Mouse (Mus musculus) forebrain, embryonic 15.5 days (tissue): ENCODE results near the gene Hapln4. TPM values are rescaled to one million over a fixed set of nuclear protein-coding genes. Genes with fewer than 3 reads are reported as not detected.

ENCODE experiments used
- ATAC-seq: fragments of 200-750 bp; cut with Nextera tagmentation; replicated peaks from 2 replicates; pipeline ENCODE4 v1.8.0; 2017; ENCODE audit warnings: mild to moderate bottlenecking, moderate TSS enrichment, moderate library complexity
- H3K27ac ChIP-seq: fragments of 300-500 bp; sonication (generic); replicated peaks from 2 replicates; pipeline ENCODE4 v1.5.1; 2015; ENCODE audit warnings: mild to moderate bottlenecking, inconsistent platforms
- H3K27me3 ChIP-seq: fragments of 300-500 bp; sonication (generic); 2 replicates; pipeline ENCODE4 v1.6.1; 2015; ENCODE audit warnings: inconsistent platforms
- H3K36me3 ChIP-seq: fragments of 300-500 bp; sonication (generic); 2 replicates; pipeline ENCODE4 v1.6.1; 2015; ENCODE audit warnings: mild to moderate bottlenecking, inconsistent platforms
- H3K4me1 ChIP-seq: fragments of 300-500 bp; sonication (generic); 2 replicates; pipeline ENCODE4 v1.6.1; 2015; ENCODE audit warnings: inconsistent platforms
- H3K4me2 ChIP-seq: fragments of 300-500 bp; sonication (generic); replicated peaks from 2 replicates; pipeline ENCODE4 v1.6.1; 2015; ENCODE audit warnings: mild to moderate bottlenecking, inconsistent platforms
- H3K4me3 ChIP-seq: fragments of 300-500 bp; sonication (generic); 2 replicates; pipeline ENCODE4 v1.5.1; 2015; ENCODE audit warnings: mild to moderate bottlenecking, inconsistent platforms
- H3K9ac ChIP-seq: fragments of 300-500 bp; sonication (generic); replicated peaks from 2 replicates; pipeline ENCODE4 v1.6.1; 2015; ENCODE audit warnings: mild to moderate bottlenecking, inconsistent platforms
- H3K9me3 ChIP-seq: fragments of 300-500 bp; sonication (generic); 2 replicates; pipeline ENCODE4 v1.6.1; 2016; ENCODE audit warnings: inconsistent platforms
- WGBS: fragments of 180-500 bp; shearing (Covaris S2); methylation state at CpG from one replicate; pipeline ENCODE4 v1.1.7; 2015; ENCODE audit warnings: mixed read lengths; 5-methylcytosine and 5-hydroxymethylcytosine counted together
- polyA plus RNA-seq: library from polyadenylated mRNA; unstranded; fragments of >200 nt; fragmentation: Nextera tagmentation; extraction: Ambion mirVana; gene quantifications from 2 replicates; pipeline ENCODE4 v1.2.1, GENCODE M21; 2015

The Hapln4 gene
- polyA plus RNA-seq, 1 experiment from 2014 or later: 0.38 TPM

- Histone ChIP-seq H3K4me2 (no peak overlapping the region), H3K27ac (peak overlapping the region; percentile 74), H3K4me3 (no peak overlapping the region), H3K27me3 (peaks cover 3% of the 10 kb centered on the region; the same call in 1 of the 2 replicates), H3K4me1 (peaks cover 34% of the 10 kb centered on the region), H3K9ac (no peak overlapping the region), H3K36me3 (peaks cover 13% of the 10 kb centered on the region; the same call in 1 of the 2 replicates), H3K9me3 (no peaks in the 10 kb centered on the region)
- peak; percentile 59 for ATAC-seq
- WGBS: 48% methylated on average over 9 of the region's 9 CpGs
These were observed 46.2 kb downstream of the Hapln4 start for GRCm38 (mm10) chr8:70129309-70129952.

DNA sequence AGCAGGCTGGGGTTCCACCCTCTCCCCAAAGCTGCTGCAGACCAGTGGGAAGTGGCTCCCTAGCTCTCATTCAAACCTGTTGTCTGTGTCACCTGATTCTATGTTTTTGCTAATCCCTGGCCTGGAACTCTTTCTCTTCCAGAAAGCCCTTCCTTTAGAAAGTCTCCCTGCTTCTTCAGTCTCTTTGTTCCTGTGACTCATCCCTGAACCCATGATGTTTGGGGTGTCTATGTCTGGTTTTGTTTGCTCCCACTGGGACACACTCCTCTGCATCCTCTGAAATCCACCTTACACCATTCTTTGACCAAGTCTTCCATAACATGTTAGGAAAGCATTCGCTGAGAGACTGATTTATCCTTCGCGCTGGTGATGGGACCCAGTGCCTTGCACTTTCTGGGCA, 46.8 kb downstream of the Hapln4 start:
- Histone ChIP-seq H3K9ac (no peak overlapping the region), H3K36me3 (peaks cover 19% of the 10 kb centered on the region), H3K27ac (peak overlapping the region; percentile 74), H3K4me1 (peaks cover 34% of the 10 kb centered on the region), H3K4me3 (no peak overlapping the region), H3K4me2 (no peak overlapping the region), H3K9me3 (no peaks in the 10 kb centered on the region), H3K27me3 (peaks cover under 1% of the 10 kb centered on the region; the same call in 1 of the 2 replicates)
- 85% methylated on average over 3 of the region's 3 CpGs for WGBS
- no peak for ATAC-seq

- 1% methylated on average over 37 of the region's 37 CpGs for WGBS
- H3K4me3 ChIP-seq: peak within 1 kb of the TSS; percentile 74
- H3K4me2 ChIP-seq: peak within 1 kb of the TSS; percentile 65
- H3K9me3 ChIP-seq: no peaks in the 10 kb centered on the region
- H3K9ac ChIP-seq: peak within 1 kb of the TSS; percentile 62
- peak; percentile 88 for ATAC-seq
- peaks cover 20% of the 10 kb centered on the region for H3K36me3 ChIP-seq
- H3K27me3 ChIP-seq: no peaks in the 10 kb centered on the region
- H3K4me1 ChIP-seq: peaks cover 34% of the 10 kb centered on the region
- peak within 1 kb of the TSS; percentile 74 for H3K27ac ChIP-seq
These were observed 48.1 kb downstream of the Hapln4 start, which contains the start of gene Nr2c2ap for GRCm38 (mm10) chr8:70131166-70131883. TSS of gene Nr2c2ap (plus strand) at chr8:70131333.

GRCm38 (mm10) chr8:70134086-70134485, 50.8 kb downstream of the Hapln4 start:
- H3K27ac ChIP-seq: no peak overlapping the region
- H3K4me3 ChIP-seq: no peak overlapping the region
- no peaks in the 10 kb centered on the region for H3K27me3 ChIP-seq
- peaks cover 39% of the 10 kb centered on the region for H3K4me1 ChIP-seq
- WGBS: 88% methylated on average over 5 of the region's 5 CpGs
- no peaks in the 10 kb centered on the region for H3K9me3 ChIP-seq
- no peak for ATAC-seq
- H3K4me2 ChIP-seq: no peak overlapping the region
- no peak overlapping the region for H3K9ac ChIP-seq
- H3K36me3 ChIP-seq: peaks cover 20% of the 10 kb centered on the region

DNA sequence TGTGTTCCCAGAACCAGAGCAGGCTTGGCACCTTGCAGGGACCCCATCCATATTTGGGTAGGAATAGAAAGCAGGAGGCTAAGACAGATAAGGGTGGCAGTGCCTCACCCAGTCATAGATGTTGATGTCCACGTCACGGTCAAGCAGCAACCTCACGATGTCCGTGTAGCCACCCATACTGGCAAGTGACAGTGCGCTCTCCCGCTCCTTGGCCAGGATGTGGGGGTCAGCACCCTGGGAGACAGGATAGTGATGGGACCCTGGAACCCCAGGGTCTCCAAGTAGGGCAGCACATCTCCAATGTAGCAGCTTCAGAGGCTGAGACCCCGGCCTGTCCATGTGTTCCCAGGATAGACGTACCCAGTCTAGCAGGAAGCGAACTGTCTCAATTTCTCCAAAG, 51.7 kb downstream of the Hapln4 start:
- Histone ChIP-seq H3K27ac (no peak overlapping the region), H3K4me2 (no peak overlapping the region), H3K4me1 (peaks cover 31% of the 10 kb centered on the region), H3K9ac (no peak overlapping the region), H3K27me3 (no peaks in the 10 kb centered on the region), H3K9me3 (no peaks in the 10 kb centered on the region), H3K4me3 (no peak overlapping the region), H3K36me3 (peaks cover 20% of the 10 kb centered on the region)
- WGBS: 91% methylated on average over 9 of the region's 9 CpGs
- no peak for ATAC-seq

DNA sequence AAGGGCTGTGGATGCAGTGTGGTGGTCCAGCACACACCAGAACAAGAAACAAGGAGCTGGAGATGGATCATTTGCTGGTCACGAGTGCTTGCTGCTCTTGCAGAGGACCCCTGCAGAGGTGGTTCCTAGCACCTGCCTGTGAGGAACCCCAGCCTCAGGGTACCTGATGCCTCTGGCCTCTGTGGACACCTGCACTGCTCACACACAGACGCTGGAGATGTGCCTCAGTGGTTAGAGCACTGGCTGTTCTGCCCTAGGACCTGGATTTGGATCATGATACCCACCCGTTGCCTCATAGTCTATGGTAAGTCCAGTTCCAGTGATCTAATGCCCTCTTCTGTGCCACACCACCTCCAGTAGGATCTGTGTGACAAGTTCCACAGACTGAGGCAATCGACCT, 53.3 kb downstream of the Hapln4 start:
- H3K4me2 ChIP-seq: no peak overlapping the region
- H3K9me3 ChIP-seq: no peaks in the 10 kb centered on the region
- WGBS: 91% methylated on average over 4 of the region's 4 CpGs
- H3K36me3 ChIP-seq: peaks cover 20% of the 10 kb centered on the region
- peaks cover 33% of the 10 kb centered on the region for H3K4me1 ChIP-seq
- no peak overlapping the region for H3K27ac ChIP-seq
- no peak for ATAC-seq
- H3K27me3 ChIP-seq: no peaks in the 10 kb centered on the region
- H3K9ac ChIP-seq: no peak overlapping the region
- no peak overlapping the region for H3K4me3 ChIP-seq

GRCm38 (mm10) chr8:70137890-70138289, 54.6 kb downstream of the Hapln4 start:
- H3K4me3 ChIP-seq: peak overlapping the region; percentile 75
- peak overlapping the region; percentile 54 for H3K4me2 ChIP-seq
- WGBS: 79% methylated on average over 4 of the region's 4 CpGs
- no peaks in the 10 kb centered on the region for H3K9me3 ChIP-seq
- peaks cover 22% of the 10 kb centered on the region for H3K36me3 ChIP-seq
- H3K27me3 ChIP-seq: no peaks in the 10 kb centered on the region
- peaks cover 23% of the 10 kb centered on the region for H3K4me1 ChIP-seq
- no peak overlapping the region for H3K9ac ChIP-seq
- no peak overlapping the region for H3K27ac ChIP-seq
- ATAC-seq: no peak

DNA sequence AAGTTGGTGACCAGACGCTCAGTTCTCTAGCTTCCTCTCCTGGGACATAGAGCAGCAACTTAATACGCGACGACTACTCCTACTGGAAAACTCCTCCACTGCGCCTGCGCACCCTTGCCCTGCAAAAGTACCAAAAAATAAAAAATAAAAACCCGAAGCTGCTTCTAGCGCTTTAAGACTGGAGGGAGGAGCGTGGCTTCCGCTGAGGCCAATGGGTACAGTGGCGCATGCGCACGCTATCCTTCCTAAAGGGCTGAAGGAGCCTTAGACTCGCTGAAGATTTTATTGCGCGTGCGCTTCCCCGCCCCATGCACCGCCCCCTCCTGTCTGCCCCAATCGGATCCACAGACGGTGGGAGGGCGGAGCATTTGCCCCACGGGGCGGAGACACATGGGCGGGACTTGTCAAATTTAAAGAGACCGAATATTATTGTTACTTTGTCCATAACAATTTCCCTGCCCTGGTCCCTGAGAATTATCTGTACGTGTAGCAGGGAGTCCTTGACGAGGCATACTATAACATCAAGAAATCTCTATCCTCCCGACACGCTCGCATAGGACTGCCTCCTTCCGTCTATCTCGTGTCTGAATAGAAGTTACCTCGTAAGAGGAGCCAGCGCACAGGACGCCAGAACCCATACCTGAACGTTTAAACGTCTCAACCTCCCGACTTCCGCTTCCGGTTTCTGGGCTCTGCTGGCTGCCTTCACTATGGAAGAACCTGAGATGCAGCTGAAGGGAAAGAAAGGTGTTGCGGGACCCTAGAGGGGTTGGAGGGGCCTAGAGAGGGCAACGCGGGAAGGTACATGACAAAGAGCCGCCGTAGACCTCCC, 56.0 kb downstream of the Hapln4 start, which contains the start of the genes Rfxank, Borcs8 and Mef2b:
Rfxank (minus strand) TSS at position 129 of the 832 bp plus-strand sequence.
Borcs8 (plus strand) TSS at position 474 of the 832 bp plus-strand sequence.
Mef2b (plus strand) TSS at position 686 of the 832 bp plus-strand sequence.
- peaks cover 23% of the 10 kb centered on the region for H3K4me1 ChIP-seq
- H3K27ac ChIP-seq: peak within 1 kb of the TSS; percentile 90
- no peaks in the 10 kb centered on the region for H3K27me3 ChIP-seq
- H3K36me3 ChIP-seq: peaks cover 22% of the 10 kb centered on the region
- peak within 1 kb of the TSS; percentile 66 for H3K4me2 ChIP-seq
- peak within 1 kb of the TSS; percentile 75 for H3K4me3 ChIP-seq
- peak within 1 kb of the TSS; percentile 81 for H3K9ac ChIP-seq
- WGBS: under 1% methylated on average over 46 of the region's 46 CpGs
- peak; percentile 98 for ATAC-seq
- H3K9me3 ChIP-seq: no peaks in the 10 kb centered on the region

- H3K27me3 ChIP-seq: no peaks in the 10 kb centered on the region
- WGBS: 10% methylated on average over 9 of the region's 9 CpGs
- peak overlapping the region; percentile 66 for H3K4me2 ChIP-seq
- peak overlapping the region; percentile 90 for H3K27ac ChIP-seq
- peaks cover 23% of the 10 kb centered on the region for H3K4me1 ChIP-seq
- peaks cover 17% of the 10 kb centered on the region for H3K36me3 ChIP-seq
- H3K9ac ChIP-seq: peak overlapping the region; percentile 81
- H3K9me3 ChIP-seq: no peaks in the 10 kb centered on the region
- H3K4me3 ChIP-seq: peak overlapping the region; percentile 75
- ATAC-seq: no peak; the same call in 1 of the 2 replicates
These were observed 56.7 kb downstream of the Hapln4 start for GRCm38 (mm10) chr8:70139981-70140380.
